Mouse (Mus musculus): ENCODE measurements around the gene Gm20449.
A peak's percentile ranks its signal among the peaks of the same experiment; 100 is the strongest.
"Not testable (repeated sequence)": the region's sequence is repeated elsewhere in the genome, so short reads cannot be mapped to it uniquely, and the experiment has no call there.

Gm20449 gene

GRCm38 (mm10) chr7:41499389-41500049 is at the start of gene Gm20449, which contains the start of gene AW146154:
Gene Gm20449, minus strand, starts transcription at chr7:41499417.
Gene AW146154, minus strand, starts transcription at chr7:41499890.
- DNase-seq (ENCODE audit: low read depth, low spot score) = peak; percentile 91

- DNase-seq (ENCODE audit: low read depth, low spot score) = no peak
These were observed 13.5 kb upstream of the Gm20449 start for GRCm38 (mm10) chr7:41512672-41513071.

DNA sequence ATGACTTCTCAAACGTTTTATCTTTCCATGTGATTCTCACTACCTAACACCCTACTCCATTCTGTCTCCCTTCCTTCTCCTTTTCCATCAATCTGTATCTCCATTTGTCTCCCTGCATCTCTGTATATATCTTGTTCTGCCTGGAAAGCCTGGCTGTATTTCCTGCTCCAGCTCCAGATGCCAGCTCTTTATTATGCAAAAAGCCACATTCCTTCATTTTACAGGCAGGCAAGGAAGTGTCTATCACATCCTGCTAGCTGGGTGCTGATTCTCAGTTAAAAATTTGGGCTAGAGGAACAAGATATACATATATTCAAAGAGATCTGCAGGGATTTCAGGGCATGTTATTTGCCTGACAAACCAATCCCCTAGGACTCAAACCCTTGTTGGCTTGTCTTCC is 13.0 kb upstream of the Gm20449 start:
- DNase-seq (ENCODE audit: low read depth, low spot score) = no peak

DNA sequence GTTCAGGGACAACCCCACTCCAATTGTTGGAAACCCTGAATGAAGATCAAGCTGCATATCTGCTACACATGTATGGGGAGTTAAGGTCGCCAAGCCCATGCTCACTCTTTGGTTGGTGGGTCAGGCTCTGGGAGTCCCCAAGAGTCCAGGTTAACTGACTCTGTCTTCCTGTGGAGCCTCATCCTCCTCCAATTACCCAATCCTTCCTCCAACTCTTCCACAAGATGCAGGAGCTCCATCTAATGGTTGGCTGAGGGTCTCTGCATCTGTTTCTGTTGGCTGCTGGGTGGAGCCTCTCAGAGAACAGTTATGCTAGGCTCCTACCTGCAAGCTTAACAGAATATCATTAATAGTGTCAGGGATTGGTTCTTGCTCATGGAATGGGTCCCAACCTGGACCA is 3.2 kb upstream of the Gm20449 start:
- peak; percentile 3 for DNase-seq (ENCODE audit: low read depth, low spot score)

GRCm38 (mm10) chr7:41500151-41500934 is 1.1 kb upstream of the Gm20449 start:
- DNase-seq (ENCODE audit: low read depth, low spot score) = peak; percentile 64

DNA sequence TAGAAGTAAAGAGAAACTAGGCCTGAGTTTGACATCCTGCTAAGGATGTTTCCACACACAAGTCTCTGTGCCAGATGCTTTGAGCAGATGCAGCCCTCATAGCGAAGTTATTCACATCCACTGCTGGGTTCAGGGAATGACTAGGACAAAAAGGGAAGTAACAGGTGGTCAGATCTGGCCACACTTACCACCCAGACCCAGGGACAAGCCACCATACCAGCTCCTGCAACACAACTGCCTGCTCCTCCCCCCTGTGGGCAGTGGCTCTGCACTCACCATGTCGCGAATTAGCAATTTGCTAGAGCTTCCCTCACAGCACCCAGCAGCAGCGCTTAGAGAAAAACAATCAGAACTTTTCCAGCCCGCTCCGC is 214 bp downstream of the Gm20449 start:
- DNase-seq (ENCODE audit: low read depth, low spot score) = not testable (repeated sequence)

- peak; percentile 3 for DNase-seq (ENCODE audit: low read depth, low spot score)
These were observed 753 bp downstream of the Gm20449 start for GRCm38 (mm10) chr7:41498464-41498863.

DNA sequence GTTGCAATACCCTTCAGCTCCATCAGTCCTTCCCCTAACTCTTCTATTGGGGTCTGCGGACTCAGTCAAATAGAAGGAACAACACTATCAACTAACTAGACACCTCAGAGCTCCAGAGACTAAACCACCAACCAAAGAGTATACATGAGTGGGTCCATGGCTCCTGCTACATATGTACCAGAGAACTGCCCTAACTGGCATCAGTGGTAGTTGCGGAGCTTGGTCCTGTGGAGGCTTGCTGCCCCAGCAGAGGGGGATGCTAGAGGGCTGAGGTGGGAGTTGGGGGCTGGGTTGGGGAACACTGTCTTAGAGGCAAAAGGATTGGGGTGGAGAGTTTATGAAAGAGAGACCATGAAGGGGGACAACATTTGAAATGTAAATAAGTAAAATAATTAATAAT is 1.3 kb downstream of the Gm20449 start:
- no peak for DNase-seq (ENCODE audit: low read depth, low spot score)

DNA sequence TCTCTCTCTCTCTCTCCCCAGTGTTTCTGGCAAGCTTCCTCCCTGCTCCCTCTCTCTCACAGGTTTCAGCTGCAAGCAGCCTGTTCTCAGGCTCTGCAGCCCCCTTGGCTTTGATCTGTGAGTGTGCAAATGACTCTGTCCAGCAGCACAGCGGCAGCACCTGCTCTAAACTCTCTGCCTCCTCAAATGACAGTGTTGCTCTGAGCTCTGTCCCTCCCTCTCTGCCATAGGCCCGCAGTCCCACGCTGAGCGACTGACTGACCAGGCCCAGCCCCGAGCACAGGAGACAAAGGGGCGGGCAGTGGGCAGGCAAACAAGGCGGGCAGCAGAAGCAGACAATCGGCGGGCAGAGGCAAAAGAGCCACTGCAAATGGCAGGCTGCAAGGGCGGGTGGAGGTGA is 47.4 kb downstream of the Gm20449 start:
- DNase-seq (ENCODE audit: low read depth, low spot score) = no peak

- DNase-seq (ENCODE audit: low read depth, low spot score) = not testable (repeated sequence)
These were observed 50.6 kb downstream of the Gm20449 start, which contains the start of gene Vmn2r57 for GRCm38 (mm10) chr7:41448596-41448995. Gene Vmn2r57, minus strand, starts transcription at chr7:41448696.

- no peak for DNase-seq (ENCODE audit: low read depth, low spot score)
These were observed 105.1 kb downstream of the Gm20449 start for GRCm38 (mm10) chr7:41394130-41394529.

- DNase-seq (ENCODE audit: low read depth, low spot score) = peak; percentile 95
These were observed 105.9 kb downstream of the Gm20449 start, which contains the start of gene AI987944 for GRCm38 (mm10) chr7:41393048-41393971. Gene AI987944, minus strand, starts transcription at chr7:41393379.
